Mouse (Mus musculus) lung, postnatal 0 days (tissue): Measurements from ENCODE around the gene Susd1. TPM values are rescaled to one million over a fixed set of nuclear protein-coding genes. Genes with fewer than 3 reads are reported as not detected.

ENCODE experiments used
- ATAC-seq: fragments of 200-750 bp; cut with Nextera tagmentation; 2 replicates; pipeline ENCODE4 v1.8.0; 2017; ENCODE audit warnings: moderate library complexity
- DNase-seq: peaks from one replicate; pipeline ENCODE4 v3.0.0-alpha.2; 2016; ENCODE audit warnings: low spot score
- H3K27ac ChIP-seq: fragments of 300-500 bp; sonication (generic); 2 replicates; pipeline ENCODE4 v1.5.1; 2014; ENCODE audit warnings: antibody characterized with exemption, mild to moderate bottlenecking, low read length, mixed read lengths
- H3K27me3 ChIP-seq: fragments of 300-500 bp; sonication (generic); replicated peaks from 2 replicates; pipeline ENCODE4 v1.6.1; 2014; ENCODE audit warnings: low read length, mixed read lengths; ENCODE audit not compliant: insufficient read depth
- H3K36me3 ChIP-seq: fragments of 300-500 bp; sonication (generic); 2 replicates; pipeline ENCODE4 v1.6.1; 2014; ENCODE audit warnings: low read length, mixed read lengths; ENCODE audit not compliant: insufficient read depth
- H3K4me1 ChIP-seq: fragments of 300-500 bp; sonication (generic); 2 replicates; pipeline ENCODE4 v1.6.1; 2014; ENCODE audit warnings: antibody characterized with exemption, low read depth, low read length, mixed read lengths; ENCODE audit not compliant: insufficient read depth
- H3K4me2 ChIP-seq: fragments of 300-500 bp; sonication (generic); replicated peaks from 2 replicates; pipeline ENCODE4 v1.6.1; 2014; ENCODE audit warnings: low read depth, mild to moderate bottlenecking, low read length, moderate library complexity, mixed read lengths
- H3K4me3 ChIP-seq: fragments of 300-500 bp; sonication (generic); 2 replicates; pipeline ENCODE4 v1.5.1; 2014; ENCODE audit warnings: low read depth, low read length
- H3K9ac ChIP-seq: fragments of 300-500 bp; sonication (generic); replicated peaks from 2 replicates; pipeline ENCODE4 v1.6.1; 2014; ENCODE audit warnings: low read depth, mild to moderate bottlenecking
- H3K9me3 ChIP-seq: fragments of 300-500 bp; sonication (generic); 2 replicates; pipeline ENCODE4 v1.6.1; 2016; ENCODE audit warnings: low read length, mixed read lengths
- CTCF ChIP-seq: IDR thresholded peaks from 2 replicates; pipeline ENCODE4 v1.5.1; 2016; ENCODE audit warnings: antibody characterized with exemption, mild to moderate bottlenecking
- EP300 ChIP-seq: IDR thresholded peaks from 2 replicates; pipeline ENCODE4 v1.6.1; 2016; ENCODE audit warnings: antibody characterized with exemption, mild to moderate bottlenecking, control low read depth
- WGBS: fragments of 180-500 bp; shearing (Covaris S2); extraction: QIAGEN DNeasy Blood & Tissue Kit; methylation state at CpG from one replicate; pipeline ENCODE4 v1.1.7; 2014; 5-methylcytosine and 5-hydroxymethylcytosine counted together
- polyA plus RNA-seq: library from polyadenylated mRNA; unstranded; fragments of >200 nt; fragmentation: Nextera tagmentation; extraction: Ambion mirVana; gene quantifications from 2 replicates; pipeline ENCODE4 v1.2.1, GENCODE M21; 2015

Gene Susd1
- polyA plus RNA-seq, 1 experiment from 2014 or later, result 1.6 TPM

DNA sequence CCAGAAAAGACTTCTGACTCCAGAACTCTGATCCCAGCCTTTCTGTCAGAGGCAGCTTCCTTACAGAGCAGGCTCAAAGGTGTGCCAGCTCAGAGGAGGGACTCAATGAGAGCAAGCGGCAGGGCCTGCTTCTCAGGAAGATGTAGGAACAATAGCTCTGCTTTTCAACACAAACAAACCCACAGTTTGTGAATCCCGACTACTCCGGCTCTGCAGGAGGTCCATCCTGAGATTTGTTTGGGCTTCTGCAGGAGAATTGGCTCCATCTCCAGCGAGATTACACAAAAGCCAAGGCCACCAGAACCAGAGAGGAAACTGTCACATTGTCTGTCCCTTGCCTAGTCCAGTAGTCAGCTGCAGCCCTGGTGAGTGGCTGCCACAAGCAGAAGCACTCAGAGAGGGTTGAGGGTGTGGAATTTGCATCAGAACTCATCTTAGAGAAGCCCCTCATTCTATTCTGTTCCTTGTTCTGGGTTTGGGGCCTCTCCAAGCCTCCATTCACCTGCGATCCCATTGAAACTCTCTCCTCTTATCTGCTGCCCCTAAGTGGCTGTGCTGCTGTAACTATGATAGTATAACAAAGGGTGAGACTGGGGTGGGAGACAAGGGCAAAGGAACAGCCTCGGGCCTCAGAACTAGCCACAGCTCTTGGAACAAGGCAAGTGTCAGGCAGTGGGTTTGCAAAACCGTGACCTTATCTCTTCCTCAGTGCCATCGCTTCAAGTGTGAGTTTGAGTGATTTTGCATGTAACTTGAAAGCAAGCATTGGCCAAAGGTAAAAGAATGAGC, 155.5 kb downstream of the Susd1 start:
- H3K4me2 ChIP-seq, result no peak overlapping the region
- no peak overlapping the region for H3K4me3 ChIP-seq
- WGBS, result 27% methylated on average over 8 of the region's 8 CpGs
- TF ChIP-seq CTCF, result no peak
- peak; percentile 43; the same call in 1 of the 2 replicates for TF ChIP-seq EP300
- H3K4me1 ChIP-seq, result peaks cover 7% of the 10 kb centered on the region; the same call in 1 of the 2 replicates
- no peaks in the 10 kb centered on the region for H3K9me3 ChIP-seq
- H3K9ac ChIP-seq, result no peak overlapping the region
- peak; percentile 49 for DNase-seq
- no peaks in the 10 kb centered on the region for H3K36me3 ChIP-seq
- 0 out of 2 replicates have a peak overlapping the region, but pooled peaks have one; percentile 27 for H3K27ac ChIP-seq
- ATAC-seq, result peak; percentile 66
- H3K27me3 ChIP-seq, result no peaks in the 10 kb centered on the region

GRCm38 (mm10) chr4:59282137-59282536, 156.3 kb downstream of the Susd1 start:
- H3K9ac ChIP-seq, result no peak overlapping the region
- no peak overlapping the region for H3K4me2 ChIP-seq
- no peak for ATAC-seq
- no peak for DNase-seq
- H3K27ac ChIP-seq, result 0 out of 2 replicates have a peak overlapping the region, but pooled peaks have one; percentile 26
- H3K27me3 ChIP-seq, result no peaks in the 10 kb centered on the region
- H3K4me1 ChIP-seq, result peaks cover 7% of the 10 kb centered on the region; the same call in 1 of the 2 replicates
- H3K36me3 ChIP-seq, result no peaks in the 10 kb centered on the region
- no peak overlapping the region for H3K4me3 ChIP-seq
- TF ChIP-seq CTCF, result no peak
- TF ChIP-seq EP300, result no peak
- 47% methylated on average over 7 of the region's 7 CpGs for WGBS
- no peaks in the 10 kb centered on the region for H3K9me3 ChIP-seq

GRCm38 (mm10) chr4:59280876-59281275, 157.6 kb downstream of the Susd1 start:
- TF ChIP-seq EP300 (no peak), CTCF (no peak)
- DNase-seq (no peak), ATAC-seq (no peak)
- Histone ChIP-seq H3K4me1 (0 out of 2 replicates have a peak, but pooled peaks cover 3% of the 10 kb centered on the region), H3K9me3 (no peaks in the 10 kb centered on the region), H3K36me3 (no peaks in the 10 kb centered on the region), H3K27me3 (no peaks in the 10 kb centered on the region), H3K27ac (no peak overlapping the region), H3K9ac (no peak overlapping the region), H3K4me3 (no peak overlapping the region), H3K4me2 (no peak overlapping the region)
- WGBS, result 45% methylated on average over 5 of the region's 5 CpGs

- 0 out of 2 replicates have a peak, but pooled peaks cover 3% of the 10 kb centered on the region for H3K4me1 ChIP-seq
- no peaks in the 10 kb centered on the region for H3K9me3 ChIP-seq
- no peak overlapping the region for H3K27ac ChIP-seq
- no peaks in the 10 kb centered on the region for H3K27me3 ChIP-seq
- DNase-seq (no peak), ATAC-seq (no peak)
- H3K9ac ChIP-seq, result no peak overlapping the region
- H3K4me2 ChIP-seq, result no peak overlapping the region
- 74% methylated on average over 5 of the region's 5 CpGs for WGBS
- no peak for TF ChIP-seq EP300
- TF ChIP-seq CTCF, result no peak
- H3K4me3 ChIP-seq, result no peak overlapping the region
- H3K36me3 ChIP-seq, result no peaks in the 10 kb centered on the region
Measured at GRCm38 (mm10) chr4:59279111-59279510, 159.3 kb downstream of the Susd1 start.

- H3K27me3 ChIP-seq, result no peaks in the 10 kb centered on the region
- no peak overlapping the region for H3K9ac ChIP-seq
- H3K4me3 ChIP-seq, result no peak overlapping the region
- no peaks in the 10 kb centered on the region for H3K36me3 ChIP-seq
- TF ChIP-seq CTCF (no peak), EP300 (no peak)
- ATAC-seq (no peak), DNase-seq (no peak)
- 90% methylated on average over 7 of the region's 7 CpGs for WGBS
- H3K4me1 ChIP-seq, result 0 out of 2 replicates have a peak, but pooled peaks cover 3% of the 10 kb centered on the region
- H3K4me2 ChIP-seq, result no peak overlapping the region
- H3K27ac ChIP-seq, result no peak overlapping the region
- H3K9me3 ChIP-seq, result no peaks in the 10 kb centered on the region
Measured at GRCm38 (mm10) chr4:59278410-59278809, 160.0 kb downstream of the Susd1 start.

DNA sequence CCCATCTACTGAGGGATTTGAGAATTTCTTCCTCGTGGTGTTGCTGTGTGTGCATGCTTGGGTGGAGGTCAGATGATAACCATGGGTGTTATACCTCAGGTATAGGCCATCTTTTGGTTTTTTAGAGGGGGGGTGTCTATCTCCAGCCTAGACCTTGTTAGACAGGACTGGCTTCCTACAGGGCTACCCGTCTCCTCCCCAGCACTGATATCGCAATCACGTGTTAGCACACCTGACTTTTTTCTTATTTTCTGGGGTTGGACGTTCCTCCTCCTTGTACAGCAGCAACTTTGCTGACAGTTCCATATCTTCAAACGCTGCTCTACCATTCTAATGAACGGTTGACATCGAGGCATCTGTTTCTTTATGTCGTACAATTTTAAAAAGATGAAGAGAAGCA, 160.5 kb downstream of the Susd1 start:
- no peak overlapping the region for H3K4me3 ChIP-seq
- no peaks in the 10 kb centered on the region for H3K36me3 ChIP-seq
- DNase-seq, result no peak
- no peak for TF ChIP-seq EP300
- TF ChIP-seq CTCF, result no peak
- H3K9ac ChIP-seq, result no peak overlapping the region
- H3K4me1 ChIP-seq, result 0 out of 2 replicates have a peak, but pooled peaks cover under 1% of the 10 kb centered on the region
- no peaks in the 10 kb centered on the region for H3K27me3 ChIP-seq
- WGBS, result 93% methylated on average over 9 of the region's 9 CpGs
- no peak for ATAC-seq
- H3K27ac ChIP-seq, result no peak overlapping the region
- no peaks in the 10 kb centered on the region for H3K9me3 ChIP-seq
- no peak overlapping the region for H3K4me2 ChIP-seq
